Mouse (Mus musculus) thymus, adult 2 months (tissue): ENCODE measurements around the gene Nek3. TPM values are rescaled to one million over a fixed set of nuclear protein-coding genes. Genes with fewer than 3 reads are reported as not detected.

Source experiments
- DNase-seq: peaks from one replicate; pipeline ENCODE4 v3.0.0; 2021
- H3K27ac ChIP-seq: fragments of 200-500 bp; 2 replicates; pipeline ENCODE4 v1.5.1; 2012; ENCODE audit warnings: low read length, control low read depth; ENCODE audit not compliant: control insufficient read depth, insufficient read depth
- H3K27me3 ChIP-seq: fragments of 200-500 bp; 2 replicates; pipeline ENCODE4 v1.6.1; 2012; ENCODE audit warnings: mild to moderate bottlenecking, low read length, moderate library complexity, mixed read lengths; ENCODE audit not compliant: control insufficient read depth, insufficient read depth
- H3K36me3 ChIP-seq: fragments of 200-500 bp; 2 replicates; pipeline ENCODE4 v1.6.1; 2012; ENCODE audit warnings: mild to moderate bottlenecking, low read length, moderate library complexity; ENCODE audit not compliant: control insufficient read depth, insufficient read depth
- H3K4me1 ChIP-seq: fragments of 200-500 bp; replicated peaks from 2 replicates; pipeline ENCODE4 v1.6.1; 2012; ENCODE audit warnings: low read length; ENCODE audit not compliant: control insufficient read depth, insufficient read depth
- H3K4me3 ChIP-seq: fragments of 200-500 bp; 2 replicates; pipeline ENCODE4 v1.5.1; 2012; ENCODE audit warnings: mild to moderate bottlenecking, low read length, control low read depth, moderate library complexity; ENCODE audit not compliant: control insufficient read depth, insufficient read depth
- CTCF ChIP-seq: fragments of 200-500 bp; IDR thresholded peaks from 2 replicates; pipeline ENCODE4 v1.5.1; 2012; ENCODE audit warnings: mild to moderate bottlenecking, control low read depth, low read length, moderate library complexity, borderline replicate concordance; ENCODE audit not compliant: control insufficient read depth, poor library complexity, insufficient read depth; ENCODE audit errors: extremely low read depth
- POLR2A ChIP-seq: fragments of 200-500 bp; IDR thresholded peaks from 2 replicates; pipeline ENCODE4 v1.6.1; 2012; ENCODE audit warnings: mild to moderate bottlenecking, low read length, control low read depth, moderate library complexity; ENCODE audit not compliant: control insufficient read depth, poor library complexity, insufficient read depth; ENCODE audit errors: extremely low read depth
- WGBS: fragments of 180-500 bp; shearing (Covaris S2); methylation state at CpG from one replicate; pipeline ENCODE4 v1.1.7; 2018; 5-methylcytosine and 5-hydroxymethylcytosine counted together
- polyA plus RNA-seq: library from polyadenylated mRNA; depleted of rRNA; stranded (reverse); fragments of >200 nt; gene quantifications from 2 replicates; pipeline ENCODE4 v1.2.3, GENCODE M21; 2012

Nek3 gene
- polyA plus RNA-seq, 1 experiment = 1.8 TPM

DNA sequence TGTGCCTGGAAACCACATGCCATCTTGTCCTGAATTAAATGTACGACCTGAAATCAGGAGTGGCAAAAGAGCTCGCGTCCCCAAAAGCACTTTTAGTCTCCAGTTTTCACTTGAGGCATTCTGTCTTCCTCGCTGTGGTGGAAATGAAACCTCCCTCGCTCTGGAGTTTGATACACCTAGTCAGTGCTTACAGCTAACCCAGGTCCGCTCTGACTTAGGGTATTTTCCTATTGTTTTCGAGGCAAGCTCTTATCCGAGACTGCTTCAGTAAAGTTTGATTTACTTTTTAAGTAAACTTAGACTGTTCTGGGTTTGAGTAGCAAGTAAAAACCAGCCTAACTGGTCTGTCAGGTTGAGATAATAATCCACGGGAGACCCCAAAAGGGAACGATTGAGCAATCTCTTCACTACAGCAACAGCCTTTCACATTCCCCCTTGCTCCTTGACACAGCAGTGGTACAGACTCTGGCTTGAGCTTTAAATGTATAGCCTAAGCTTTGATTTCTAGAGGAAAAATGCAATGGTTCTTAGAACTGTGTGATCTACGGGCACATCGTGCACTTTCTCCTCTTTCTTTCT, 27.3 kb upstream of the Nek3 start:
- TF ChIP-seq POLR2A = no peak
- TF ChIP-seq CTCF = no peak
- DNase-seq = peak; percentile 32
- Histone ChIP-seq H3K36me3 (no peaks in the 10 kb centered on the region), H3K4me1 (peaks cover 14% of the 10 kb centered on the region), H3K27ac (no peak overlapping the region; the same call in 1 of the 2 replicates), H3K27me3 (no peaks in the 10 kb centered on the region), H3K4me3 (peak overlapping the region; percentile 98)
- WGBS = 5% methylated on average over 12 of the region's 12 CpGs

- under 1% methylated on average over 72 of the region's 73 CpGs for WGBS
- no peak for TF ChIP-seq POLR2A
- peak; percentile 100 for TF ChIP-seq CTCF
- H3K36me3 ChIP-seq = no peaks in the 10 kb centered on the region
- peak within 1 kb of the TSS; percentile 98 for H3K4me3 ChIP-seq
- DNase-seq = peak; percentile 88
- H3K27me3 ChIP-seq = no peaks in the 10 kb centered on the region
- peak within 1 kb of the TSS; percentile 37; the same call in 1 of the 2 replicates for H3K27ac ChIP-seq
- peaks cover 14% of the 10 kb centered on the region for H3K4me1 ChIP-seq
These were observed 26.6 kb upstream of the Nek3 start, which contains the start of gene Vps36 for GRCm38 (mm10) chr8:22192660-22193431. Vps36 (plus strand) TSS chr8:22192809.

DNA sequence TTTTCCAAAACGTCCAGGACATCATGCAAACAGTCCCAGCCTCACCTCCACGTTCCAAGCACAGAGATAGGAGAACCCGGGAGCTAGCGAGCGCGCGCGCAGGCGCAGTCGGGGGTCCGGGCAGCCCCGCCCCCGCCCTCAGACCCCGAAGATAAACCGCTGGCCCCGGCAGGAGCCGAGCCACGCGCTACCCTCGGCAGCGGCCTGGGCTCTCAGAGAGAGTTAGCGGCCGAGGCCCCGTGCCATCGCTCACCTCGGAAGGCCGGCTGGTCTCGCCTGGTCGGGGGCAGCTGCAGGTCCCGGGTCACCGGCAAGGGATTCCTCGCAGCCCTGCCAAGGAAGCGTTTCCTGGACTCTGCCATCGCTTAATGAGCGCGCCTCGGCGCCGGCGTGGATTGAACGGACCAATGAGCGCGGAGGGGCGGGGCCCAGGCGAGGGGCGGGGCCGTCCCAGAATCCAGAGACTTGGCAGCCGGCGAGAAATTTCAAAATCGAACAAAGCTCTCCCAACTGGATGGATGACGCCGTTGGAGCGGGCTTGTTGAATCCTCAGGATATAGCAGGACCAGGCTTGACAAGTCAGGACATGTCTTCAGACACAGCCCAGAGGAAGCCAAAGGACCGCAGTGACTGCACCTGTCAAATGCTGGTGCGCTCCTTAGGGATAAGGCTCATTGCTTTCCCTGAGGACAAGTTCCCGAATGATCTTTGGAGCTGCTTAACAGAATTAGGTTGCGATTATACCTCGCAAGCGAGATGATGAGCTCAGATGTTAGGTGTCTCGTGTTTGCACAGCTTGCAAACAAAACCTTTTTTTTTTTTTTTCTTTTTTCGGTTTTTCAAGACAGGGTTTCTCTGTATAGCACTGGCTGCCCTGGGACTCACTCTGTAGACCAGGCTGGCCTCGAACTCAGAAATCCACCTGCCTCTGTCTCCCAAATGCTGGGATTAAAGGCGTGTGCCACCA, 19.5 kb upstream of the Nek3 start, which contains the start of gene Ckap2:
Ckap2 (minus strand) TSS at position 389 of the 967 bp plus-strand sequence.
- Histone ChIP-seq H3K36me3 (no peaks in the 10 kb centered on the region), H3K4me3 (peak within 1 kb of the TSS; percentile 75), H3K27ac (no peak within 1 kb of the TSS), H3K4me1 (peaks cover 2% of the 10 kb centered on the region), H3K27me3 (no peaks in the 10 kb centered on the region)
- TF ChIP-seq POLR2A (no peak; the same call in 1 of the 2 replicates), CTCF (no peak)
- DNase-seq = peak; percentile 86
- WGBS = 3% methylated on average over 63 of the region's 63 CpGs

DNA sequence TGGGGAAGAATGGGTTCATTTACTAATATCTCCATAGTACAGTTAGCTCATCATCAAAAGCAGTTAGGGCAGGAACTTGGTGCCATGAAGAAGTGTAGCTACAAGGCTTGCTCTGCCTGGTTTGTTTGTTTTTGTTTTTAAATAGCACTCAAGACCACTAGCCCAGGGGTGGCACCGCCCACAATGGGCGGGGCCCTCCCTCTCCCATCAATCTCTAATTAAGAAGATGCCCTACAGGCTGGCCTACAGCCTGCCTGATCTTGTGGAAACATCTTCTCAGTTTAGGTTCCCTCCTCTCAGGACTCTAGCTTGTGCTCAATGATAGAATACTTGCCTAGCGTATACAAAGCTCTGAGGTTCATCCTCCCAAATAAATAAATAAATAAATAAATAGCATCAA, 18.6 kb upstream of the Nek3 start:
- 6% methylated on average over 3 of the region's 3 CpGs for WGBS
- no peak overlapping the region for H3K27ac ChIP-seq
- H3K27me3 ChIP-seq = no peaks in the 10 kb centered on the region
- H3K36me3 ChIP-seq = no peaks in the 10 kb centered on the region
- peak overlapping the region; percentile 24; the same call in 1 of the 2 replicates for H3K4me3 ChIP-seq
- peaks cover 2% of the 10 kb centered on the region for H3K4me1 ChIP-seq
- no peak for DNase-seq
- no peak for TF ChIP-seq CTCF
- no peak for TF ChIP-seq POLR2A

DNA sequence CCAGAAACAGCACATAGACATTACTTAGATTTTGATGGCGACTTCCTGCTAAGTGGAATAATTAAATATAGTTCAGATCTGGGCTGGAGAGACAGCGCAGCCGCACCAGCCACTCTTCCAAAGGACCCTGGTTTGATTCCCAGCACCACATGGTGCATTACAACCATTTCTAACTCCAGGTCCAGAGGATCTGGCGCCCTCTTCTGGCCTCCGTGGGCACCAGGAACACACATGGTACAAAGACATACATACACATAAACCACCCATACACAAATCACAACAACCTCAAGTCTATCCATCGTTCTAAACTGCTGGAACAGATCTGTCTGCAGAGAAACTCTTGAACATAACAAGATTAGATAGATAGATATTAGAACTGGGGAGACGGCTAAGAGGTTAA, 9.7 kb upstream of the Nek3 start:
- Histone ChIP-seq H3K4me3 (no peak overlapping the region), H3K36me3 (peaks cover 21% of the 10 kb centered on the region), H3K27ac (no peak overlapping the region), H3K4me1 (no peaks in the 10 kb centered on the region), H3K27me3 (no peaks in the 10 kb centered on the region)
- no peak for TF ChIP-seq POLR2A
- no peak for TF ChIP-seq CTCF
- WGBS = 99% methylated on average over 7 of the region's 7 CpGs
- DNase-seq = no peak

- TF ChIP-seq CTCF (no peak), POLR2A (no peak)
- DNase-seq = no peak
- Histone ChIP-seq H3K27ac (no peak overlapping the region), H3K27me3 (no peaks in the 10 kb centered on the region), H3K4me1 (peaks cover 4% of the 10 kb centered on the region), H3K4me3 (no peak overlapping the region), H3K36me3 (peaks cover 10% of the 10 kb centered on the region; the same call in 1 of the 2 replicates)
- 88% methylated on average over 5 of the region's 5 CpGs for WGBS
These were observed 2.9 kb upstream of the Nek3 start for GRCm38 (mm10) chr8:22169167-22169566.
